Mouse (Mus musculus) induced T-regulatory cell, adult 2 months (primary cell): ENCODE results near the gene Fam81b.
"Not testable (repeated sequence)": the region's sequence is repeated elsewhere in the genome, so short reads cannot be mapped to it uniquely, and the experiment has no call there.

Source experiments
- DNase-seq: peaks from one replicate; pipeline ENCODE4 v3.0.0-alpha.2; 2012; ENCODE audit warnings: low read depth

Fam81b gene

GRCm38 (mm10) chr13:76304637-76305122 is at the start of gene Fam81b:
TSS of gene Fam81b (minus strand) at chr13:76305072.
- peak; percentile 36 for DNase-seq

GRCm38 (mm10) chr13:76345941-76346340 is 41.1 kb upstream of the Fam81b start:
- not testable (repeated sequence) for DNase-seq

GRCm38 (mm10) chr13:76318635-76319034 is 13.8 kb upstream of the Fam81b start:
- DNase-seq: no peak

- DNase-seq: no peak
Measured at GRCm38 (mm10) chr13:76311580-76311979, 6.7 kb upstream of the Fam81b start.

GRCm38 (mm10) chr13:76308811-76309210 is 3.9 kb upstream of the Fam81b start:
- no peak for DNase-seq

GRCm38 (mm10) chr13:76305655-76306365 is 938 bp upstream of the Fam81b start:
- no peak for DNase-seq

GRCm38 (mm10) chr13:76305241-76305640 is 369 bp upstream of the Fam81b start:
- DNase-seq: no peak

- DNase-seq: no peak
Measured at GRCm38 (mm10) chr13:76304201-76304600, 671 bp downstream of the Fam81b start.

- DNase-seq: no peak
Measured at GRCm38 (mm10) chr13:76303160-76303559, 1.7 kb downstream of the Fam81b start.

GRCm38 (mm10) chr13:76302056-76302455 is 2.8 kb downstream of the Fam81b start:
- no peak for DNase-seq

- DNase-seq: no peak
Measured at GRCm38 (mm10) chr13:76292050-76292449, 12.8 kb downstream of the Fam81b start.

- DNase-seq: no peak
Measured at GRCm38 (mm10) chr13:76284597-76284996, 20.3 kb downstream of the Fam81b start.

GRCm38 (mm10) chr13:76264361-76265026 is 40.4 kb downstream of the Fam81b start:
- DNase-seq: no peak

- DNase-seq: no peak
Measured at GRCm38 (mm10) chr13:76258766-76259165, 46.1 kb downstream of the Fam81b start.

- peak; percentile 15 for DNase-seq
Measured at GRCm38 (mm10) chr13:76256350-76256749, 48.5 kb downstream of the Fam81b start.

GRCm38 (mm10) chr13:76250092-76250491 is 54.8 kb downstream of the Fam81b start:
- no peak for DNase-seq

- DNase-seq: no peak
Measured at GRCm38 (mm10) chr13:76249066-76249465, 55.8 kb downstream of the Fam81b start.

GRCm38 (mm10) chr13:76215397-76215796 is 89.5 kb downstream of the Fam81b start:
- peak; percentile 18 for DNase-seq

GRCm38 (mm10) chr13:76214928-76215327 is 89.9 kb downstream of the Fam81b start:
- DNase-seq: no peak

GRCm38 (mm10) chr13:76199943-76200342 is 104.9 kb downstream of the Fam81b start:
- DNase-seq: no peak

- DNase-seq: no peak
Measured at GRCm38 (mm10) chr13:76197297-76197848, 107.5 kb downstream of the Fam81b start.

- DNase-seq: no peak
Measured at GRCm38 (mm10) chr13:76195431-76196138, 109.3 kb downstream of the Fam81b start.
